Mouse (Mus musculus): ENCODE measurements around the gene Tnik. TPM values are rescaled to one million over a fixed set of nuclear protein-coding genes. Genes with fewer than 3 reads are reported as not detected.

Tnik gene
- polyA plus RNA-seq, 1 experiment from 2014 or later, result 55.7 TPM

DNA sequence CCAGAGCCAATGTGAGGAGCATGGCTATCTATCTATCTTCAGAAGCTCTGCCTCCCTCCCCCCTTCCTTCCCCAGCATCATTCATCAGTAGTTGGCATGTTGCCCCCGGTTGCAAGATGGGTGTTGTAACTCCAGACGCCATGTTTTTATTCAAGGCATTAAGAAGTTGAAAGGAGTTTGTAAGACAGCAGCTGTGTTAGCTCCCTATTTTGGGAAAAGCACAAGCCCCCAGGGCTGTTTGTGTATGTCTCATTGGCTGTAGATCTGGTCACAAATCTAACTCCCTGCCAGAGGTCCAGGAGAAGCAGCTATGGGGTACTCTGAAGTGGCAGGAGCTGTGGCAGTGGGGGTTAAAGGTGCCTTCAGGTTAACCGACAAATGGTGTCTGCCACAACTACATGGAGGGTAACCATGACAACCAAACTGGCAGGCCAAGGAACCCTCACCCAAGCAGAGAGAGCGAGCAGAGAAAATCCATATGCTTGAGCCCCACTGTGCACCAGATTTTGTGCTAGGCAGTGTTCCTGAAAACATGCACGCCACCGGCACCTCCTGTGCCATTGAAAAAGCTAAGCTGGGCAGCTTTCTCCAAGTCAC is 287.6 kb downstream of the Tnik start:
- ATAC-seq, result peak; percentile 80
- peak overlapping the region; percentile 66; the same call in 1 of the 2 replicates for H3K27ac ChIP-seq (ENCODE audit: low read depth, low read length)
- H3K36me3 ChIP-seq (ENCODE audit: control insufficient read depth, insufficient read depth, low read length), result peaks cover 4% of the 10 kb centered on the region; the same call in 1 of the 2 replicates
- H3K9ac ChIP-seq (ENCODE audit: low read length), result no peak overlapping the region
- H3K9me3 ChIP-seq (replicated peaks; ENCODE audit: control insufficient read depth, low read length), result no peaks in the 10 kb centered on the region
- H3K4me2 ChIP-seq (ENCODE audit: low read length), result no peak overlapping the region
- WGBS, result 24% methylated on average over 6 of the region's 6 CpGs
- no peak overlapping the region for H3K4me3 ChIP-seq (ENCODE audit: low read depth, low read length)
- peaks cover 26% of the 10 kb centered on the region for H3K4me1 ChIP-seq (ENCODE audit: control insufficient read depth, insufficient read depth, low read length)
- H3K27me3 ChIP-seq (replicated peaks; ENCODE audit: control insufficient read depth, insufficient read depth, low read length), result no peaks in the 10 kb centered on the region
- peak; percentile 81 for DNase-seq (ENCODE audit: low spot score)

DNA sequence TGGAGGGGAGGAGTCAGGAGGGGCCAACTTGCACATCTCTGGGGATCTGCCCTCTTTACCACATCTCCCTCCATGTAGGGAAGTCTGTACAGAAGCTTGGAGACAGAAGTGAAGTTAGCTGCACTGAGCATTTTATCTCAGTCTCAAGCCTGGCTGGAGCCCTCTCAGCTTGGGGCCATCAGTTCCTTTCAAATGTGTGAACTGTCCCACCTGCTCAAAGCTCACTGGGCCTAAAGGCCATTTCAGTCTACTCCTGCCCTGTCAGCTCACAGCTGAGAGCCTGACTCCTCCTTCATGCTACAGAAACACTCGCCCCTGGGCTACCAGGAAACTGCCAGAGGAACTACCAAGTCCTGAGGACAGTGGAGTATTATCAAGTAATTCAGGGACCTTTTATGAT is 288.7 kb downstream of the Tnik start:
- Histone ChIP-seq H3K9ac (ENCODE audit: low read length) (no peak overlapping the region), H3K9me3 (replicated peaks; ENCODE audit: control insufficient read depth, low read length) (no peaks in the 10 kb centered on the region), H3K36me3 (ENCODE audit: control insufficient read depth, insufficient read depth, low read length) (peaks cover 4% of the 10 kb centered on the region; the same call in 1 of the 2 replicates), H3K4me3 (ENCODE audit: low read depth, low read length) (no peak overlapping the region), H3K27ac (ENCODE audit: low read depth, low read length) (no peak overlapping the region), H3K27me3 (replicated peaks; ENCODE audit: control insufficient read depth, insufficient read depth, low read length) (no peaks in the 10 kb centered on the region), H3K4me1 (ENCODE audit: control insufficient read depth, insufficient read depth, low read length) (peaks cover 27% of the 10 kb centered on the region), H3K4me2 (ENCODE audit: low read length) (no peak overlapping the region)
- 82% methylated on average over 1 of the region's 1 CpGs for WGBS
- no peak for ATAC-seq
- no peak for DNase-seq (ENCODE audit: low spot score)

DNA sequence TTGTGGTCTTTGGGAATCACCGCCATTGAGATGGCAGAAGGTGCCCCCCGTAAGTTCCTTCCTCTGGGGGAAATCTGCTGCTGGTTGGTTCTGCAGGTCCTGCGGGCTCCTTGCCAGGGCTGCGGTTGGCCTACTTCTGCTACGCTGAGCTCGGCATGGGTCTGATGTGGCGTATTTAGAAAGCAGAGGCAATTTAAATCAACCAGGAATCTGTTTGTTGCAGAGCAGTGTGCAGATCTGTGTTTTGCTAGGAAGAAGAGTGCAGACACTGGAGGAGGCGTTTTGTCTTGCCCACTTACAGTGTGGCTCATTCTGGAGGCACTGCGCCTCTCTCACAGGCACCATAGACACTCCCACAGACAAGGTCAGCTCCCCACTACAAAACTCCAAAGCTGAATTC is 291.9 kb downstream of the Tnik start:
- WGBS, result 61% methylated on average over 9 of the region's 9 CpGs
- peaks cover 4% of the 10 kb centered on the region; the same call in 1 of the 2 replicates for H3K36me3 ChIP-seq (ENCODE audit: control insufficient read depth, insufficient read depth, low read length)
- H3K27ac ChIP-seq (ENCODE audit: low read depth, low read length), result no peak overlapping the region
- no peak overlapping the region for H3K4me2 ChIP-seq (ENCODE audit: low read length)
- no peaks in the 10 kb centered on the region for H3K27me3 ChIP-seq (replicated peaks; ENCODE audit: control insufficient read depth, insufficient read depth, low read length)
- peaks cover 36% of the 10 kb centered on the region for H3K4me1 ChIP-seq (ENCODE audit: control insufficient read depth, insufficient read depth, low read length)
- H3K9ac ChIP-seq (ENCODE audit: low read length), result no peak overlapping the region
- peak; percentile 48 for DNase-seq (ENCODE audit: low spot score)
- no peaks in the 10 kb centered on the region for H3K9me3 ChIP-seq (replicated peaks; ENCODE audit: control insufficient read depth, low read length)
- no peak for ATAC-seq
- H3K4me3 ChIP-seq (ENCODE audit: low read depth, low read length), result no peak overlapping the region

DNA sequence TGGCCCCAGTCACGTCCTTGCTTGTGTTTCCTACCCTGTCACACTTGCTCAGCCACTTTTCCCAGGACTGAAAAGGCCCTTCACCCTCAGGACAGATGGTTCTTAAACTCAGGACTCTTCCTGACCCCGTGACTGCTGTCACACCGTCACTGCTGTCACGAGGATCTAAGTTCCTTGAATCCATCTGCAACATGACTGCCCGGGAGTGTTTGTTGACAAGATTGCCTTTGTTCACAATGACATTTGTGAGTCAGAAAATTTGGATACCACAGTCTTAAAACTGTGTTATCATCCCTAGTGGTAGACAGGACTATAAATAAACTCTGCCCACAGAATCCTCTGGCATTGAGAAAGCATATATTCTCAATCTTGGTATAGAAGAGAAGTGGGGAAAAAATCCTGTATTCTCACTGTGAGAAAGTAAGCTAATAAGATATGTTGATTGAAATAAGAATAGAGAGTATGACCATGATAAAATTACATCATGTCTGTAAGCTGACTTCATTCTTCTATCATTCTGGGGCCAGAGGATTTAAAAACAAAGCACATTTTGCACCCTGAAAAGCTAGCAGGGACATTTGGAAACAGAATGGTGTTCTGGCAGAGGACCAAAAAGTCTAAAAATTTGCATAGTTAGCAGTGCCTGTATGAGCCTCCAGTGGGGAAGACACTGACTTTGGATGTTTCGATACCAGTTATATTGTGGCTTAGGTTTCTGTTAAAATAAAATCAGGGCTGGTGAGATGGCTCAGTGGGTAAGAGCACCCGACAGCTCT is 293.0 kb downstream of the Tnik start:
- H3K4me2 ChIP-seq (ENCODE audit: low read length), result no peak overlapping the region
- peak; percentile 68 for DNase-seq (ENCODE audit: low spot score)
- WGBS, result 64% methylated on average over 7 of the region's 7 CpGs
- peaks cover 30% of the 10 kb centered on the region for H3K4me1 ChIP-seq (ENCODE audit: control insufficient read depth, insufficient read depth, low read length)
- no peaks in the 10 kb centered on the region for H3K9me3 ChIP-seq (replicated peaks; ENCODE audit: control insufficient read depth, low read length)
- ATAC-seq, result peak; percentile 15; the same call in 1 of the 2 replicates
- H3K9ac ChIP-seq (ENCODE audit: low read length), result no peak overlapping the region
- H3K4me3 ChIP-seq (ENCODE audit: low read depth, low read length), result no peak overlapping the region
- H3K27me3 ChIP-seq (replicated peaks; ENCODE audit: control insufficient read depth, insufficient read depth, low read length), result no peaks in the 10 kb centered on the region
- H3K27ac ChIP-seq (ENCODE audit: low read depth, low read length), result peak overlapping the region; percentile 52; the same call in 1 of the 2 replicates
- H3K36me3 ChIP-seq (ENCODE audit: control insufficient read depth, insufficient read depth, low read length), result peaks cover 4% of the 10 kb centered on the region; the same call in 1 of the 2 replicates

DNA sequence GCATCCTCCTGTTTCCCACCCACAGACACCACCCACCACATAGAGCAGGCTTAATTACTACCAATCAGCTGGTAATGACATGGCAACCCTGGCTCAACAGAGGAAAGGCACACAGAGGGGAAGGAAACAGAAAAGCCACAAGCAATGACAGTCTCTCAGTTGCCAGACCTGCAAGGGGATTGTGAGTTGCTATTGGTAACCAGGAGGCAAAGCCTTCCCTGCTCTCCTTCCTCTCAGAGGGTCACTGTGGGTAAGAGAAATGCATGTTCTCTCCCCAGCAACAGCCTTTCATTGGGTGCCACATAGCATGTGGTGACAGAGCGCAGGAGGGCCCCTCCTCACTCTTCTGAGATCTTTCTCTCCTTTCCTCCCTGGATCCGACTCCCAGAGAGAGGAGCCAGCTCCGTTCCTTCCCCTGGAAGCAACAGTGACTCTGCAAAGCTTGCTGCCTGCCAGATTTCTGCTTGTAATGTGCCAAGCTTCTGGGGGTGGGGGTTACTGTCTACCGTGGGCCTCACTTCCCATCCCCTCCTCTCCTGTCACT is 295.4 kb downstream of the Tnik start:
- 36% methylated on average over 4 of the region's 4 CpGs for WGBS

DNA sequence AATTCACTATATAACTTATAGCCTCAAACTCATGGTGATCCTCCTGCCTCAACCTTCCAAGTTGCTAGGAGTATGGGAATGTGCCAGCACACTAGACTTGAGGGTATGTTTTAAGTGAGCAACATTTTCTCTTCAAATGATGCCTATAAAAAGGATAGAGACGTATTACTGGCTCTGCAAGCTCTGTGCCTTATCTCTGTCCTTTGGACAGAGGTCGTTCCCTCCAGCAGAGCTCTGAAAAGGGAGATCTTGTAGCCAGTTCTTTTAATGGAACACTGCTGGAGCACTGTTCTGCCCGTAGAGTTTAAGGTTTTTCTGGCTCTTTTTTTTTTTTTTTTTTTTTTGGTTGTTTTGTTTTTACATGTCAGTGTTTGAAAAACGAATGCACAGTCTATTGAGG is 298.4 kb downstream of the Tnik start:
- DNase-seq (ENCODE audit: low spot score) (no peak), ATAC-seq (no peak)
- peaks cover 6% of the 10 kb centered on the region for H3K36me3 ChIP-seq (ENCODE audit: control insufficient read depth, insufficient read depth, low read length)
- peaks cover 16% of the 10 kb centered on the region for H3K4me1 ChIP-seq (ENCODE audit: control insufficient read depth, insufficient read depth, low read length)
- H3K4me3 ChIP-seq (ENCODE audit: low read depth, low read length), result no peak overlapping the region
- 62% methylated on average over 4 of the region's 4 CpGs for WGBS
- no peak overlapping the region for H3K4me2 ChIP-seq (ENCODE audit: low read length)
- no peaks in the 10 kb centered on the region for H3K9me3 ChIP-seq (replicated peaks; ENCODE audit: control insufficient read depth, low read length)
- no peak overlapping the region for H3K27ac ChIP-seq (ENCODE audit: low read depth, low read length)
- no peaks in the 10 kb centered on the region for H3K27me3 ChIP-seq (replicated peaks; ENCODE audit: control insufficient read depth, insufficient read depth, low read length)
- no peak overlapping the region for H3K9ac ChIP-seq (ENCODE audit: low read length)

More for the DNA sequence above, 295.4 kb downstream of the Tnik start:
- Histone ChIP-seq H3K36me3 (ENCODE audit: control insufficient read depth, insufficient read depth, low read length) (peaks cover 4% of the 10 kb centered on the region; the same call in 1 of the 2 replicates), H3K27me3 (replicated peaks; ENCODE audit: control insufficient read depth, insufficient read depth, low read length) (no peaks in the 10 kb centered on the region), H3K27ac (ENCODE audit: low read depth, low read length) (peak overlapping the region; percentile 15), H3K9ac (ENCODE audit: low read length) (no peak overlapping the region), H3K4me1 (ENCODE audit: control insufficient read depth, insufficient read depth, low read length) (peaks cover 21% of the 10 kb centered on the region), H3K4me3 (ENCODE audit: low read depth, low read length) (no peak overlapping the region), H3K4me2 (ENCODE audit: low read length) (no peak overlapping the region), H3K9me3 (replicated peaks; ENCODE audit: control insufficient read depth, low read length) (no peaks in the 10 kb centered on the region)
- ATAC-seq (peak; percentile 87), DNase-seq (ENCODE audit: low spot score) (peak; percentile 80)

DNA sequence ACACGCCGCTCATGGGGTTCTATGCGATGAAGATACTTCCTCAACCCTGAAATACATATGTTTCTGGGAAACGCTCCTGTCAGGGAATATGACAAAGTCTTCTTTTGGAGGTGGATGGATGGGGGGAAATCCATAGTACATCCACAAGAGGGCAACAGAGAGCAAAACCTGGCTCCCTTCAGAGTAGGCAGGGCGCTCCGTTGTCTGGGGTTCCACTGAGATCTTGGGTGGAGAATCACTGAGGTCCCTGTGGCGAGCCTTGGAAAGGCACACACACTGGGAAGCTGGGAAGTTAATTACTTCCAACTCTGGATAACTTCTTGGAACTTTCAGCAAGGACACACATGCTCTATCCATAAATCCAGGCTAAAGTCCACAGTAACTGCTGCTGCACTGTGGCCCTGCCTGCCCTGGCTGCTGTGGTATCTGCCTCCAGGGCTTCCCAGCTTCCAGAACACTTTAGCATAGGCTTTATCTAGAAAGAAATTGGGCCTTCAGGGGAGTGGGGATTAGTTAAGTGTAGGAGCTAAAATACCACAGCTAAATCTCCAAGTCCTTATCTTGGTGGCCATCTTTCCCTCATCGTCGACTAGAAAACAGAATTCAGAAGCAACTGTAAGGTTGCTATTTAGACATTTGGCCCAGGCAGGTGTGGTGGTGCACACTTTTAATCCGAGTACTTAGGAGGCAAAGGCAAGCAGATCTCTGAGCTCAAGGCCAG is 299.8 kb downstream of the Tnik start:
- 73% methylated on average over 10 of the region's 10 CpGs for WGBS
- no peak overlapping the region for H3K9ac ChIP-seq (ENCODE audit: low read length)
- H3K9me3 ChIP-seq (replicated peaks; ENCODE audit: control insufficient read depth, low read length), result no peaks in the 10 kb centered on the region
- H3K27me3 ChIP-seq (replicated peaks; ENCODE audit: control insufficient read depth, insufficient read depth, low read length), result no peaks in the 10 kb centered on the region
- peaks cover 7% of the 10 kb centered on the region for H3K4me1 ChIP-seq (ENCODE audit: control insufficient read depth, insufficient read depth, low read length)
- ATAC-seq (no peak), DNase-seq (ENCODE audit: low spot score) (peak; percentile 41)
- peaks cover 6% of the 10 kb centered on the region for H3K36me3 ChIP-seq (ENCODE audit: control insufficient read depth, insufficient read depth, low read length)
- no peak overlapping the region for H3K4me2 ChIP-seq (ENCODE audit: low read length)
- H3K27ac ChIP-seq (ENCODE audit: low read depth, low read length), result no peak overlapping the region
- H3K4me3 ChIP-seq (ENCODE audit: low read depth, low read length), result no peak overlapping the region

DNA sequence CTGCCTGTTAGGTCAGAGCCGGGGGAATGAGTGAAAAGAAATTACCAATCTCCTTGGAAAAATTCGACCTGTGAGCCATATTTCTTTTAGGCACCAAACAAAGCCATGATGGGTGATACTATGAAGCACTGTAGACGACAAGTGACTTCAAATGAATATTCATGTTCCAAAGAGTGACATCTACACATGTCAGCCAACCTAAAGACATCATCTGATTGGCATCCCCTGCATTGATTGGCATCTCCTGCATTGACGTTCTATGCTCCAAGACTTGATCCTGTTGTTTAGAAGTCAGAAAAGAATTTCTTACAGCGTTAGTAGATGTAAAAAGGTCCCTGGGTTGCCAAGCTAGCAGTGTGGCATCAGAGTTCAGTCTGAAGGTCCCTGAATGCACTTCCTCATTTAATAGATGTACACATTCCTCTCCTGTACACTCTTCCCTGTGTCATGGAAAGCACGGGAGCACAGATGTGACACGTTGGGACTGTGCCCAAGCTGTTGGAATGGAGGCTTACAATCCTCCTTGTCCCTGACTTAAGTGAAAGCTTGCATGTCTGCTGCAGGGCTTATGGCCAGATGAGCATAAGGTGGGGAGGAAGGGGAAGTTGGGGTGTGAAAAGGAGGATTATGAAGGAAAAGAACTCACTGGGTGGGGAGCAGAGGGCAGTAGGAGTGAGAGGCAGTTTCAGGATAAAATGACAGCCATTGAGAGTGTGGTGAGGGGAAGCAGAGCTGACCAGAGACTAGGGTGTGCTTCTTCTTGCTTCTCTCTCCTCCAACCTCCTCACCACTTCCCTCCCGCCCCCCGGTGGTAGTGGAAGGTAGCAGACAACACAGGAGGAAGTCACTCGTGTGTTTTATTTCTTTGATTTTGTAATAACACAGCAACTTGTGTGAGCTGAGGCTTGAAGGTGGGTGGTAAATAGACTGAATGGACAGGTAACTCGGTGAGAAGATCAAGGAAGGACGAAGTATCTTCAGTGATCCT is 301.6 kb downstream of the Tnik start:
- 0 out of 2 replicates have a peak, but pooled peaks cover 3% of the 10 kb centered on the region for H3K4me1 ChIP-seq (ENCODE audit: control insufficient read depth, insufficient read depth, low read length)
- no peak overlapping the region for H3K4me2 ChIP-seq (ENCODE audit: low read length)
- peak; percentile 85 for DNase-seq (ENCODE audit: low spot score)
- WGBS, result 50% methylated on average over 12 of the region's 12 CpGs
- no peaks in the 10 kb centered on the region for H3K27me3 ChIP-seq (replicated peaks; ENCODE audit: control insufficient read depth, insufficient read depth, low read length)
- peaks cover 6% of the 10 kb centered on the region for H3K36me3 ChIP-seq (ENCODE audit: control insufficient read depth, insufficient read depth, low read length)
- peak; percentile 93 for ATAC-seq
- no peaks in the 10 kb centered on the region for H3K9me3 ChIP-seq (replicated peaks; ENCODE audit: control insufficient read depth, low read length)
- H3K9ac ChIP-seq (ENCODE audit: low read length), result no peak overlapping the region
- H3K27ac ChIP-seq (ENCODE audit: low read depth, low read length), result peak overlapping the region; percentile 76
- no peak overlapping the region for H3K4me3 ChIP-seq (ENCODE audit: low read depth, low read length)
